Mouse (Mus musculus) right cerebral cortex, adult 2 months (tissue): ENCODE measurements around the gene Gm21761.
"Not testable (repeated sequence)": the region's sequence is repeated elsewhere in the genome, so short reads cannot be mapped to it uniquely, and the experiment has no call there.

Experiments used
- DNase-seq, 2 experiments: peaks; one replicate each; pipeline ENCODE4 v3.0.0; 2021 to 2022; ENCODE audit warnings: low spot score in 2 of 2

Gene Gm21761

GRCm38 (mm10) chr13:119929172-119929571 is at the start of gene Gm21761:
Gene Gm21761 (minus strand): TSS chr13:119929272.
- not testable (repeated sequence) for DNase-seq

- DNase-seq, result not testable (repeated sequence)
These were observed 40.1 kb upstream of the Gm21761 start for GRCm38 (mm10) chr13:119969163-119969562.

DNA sequence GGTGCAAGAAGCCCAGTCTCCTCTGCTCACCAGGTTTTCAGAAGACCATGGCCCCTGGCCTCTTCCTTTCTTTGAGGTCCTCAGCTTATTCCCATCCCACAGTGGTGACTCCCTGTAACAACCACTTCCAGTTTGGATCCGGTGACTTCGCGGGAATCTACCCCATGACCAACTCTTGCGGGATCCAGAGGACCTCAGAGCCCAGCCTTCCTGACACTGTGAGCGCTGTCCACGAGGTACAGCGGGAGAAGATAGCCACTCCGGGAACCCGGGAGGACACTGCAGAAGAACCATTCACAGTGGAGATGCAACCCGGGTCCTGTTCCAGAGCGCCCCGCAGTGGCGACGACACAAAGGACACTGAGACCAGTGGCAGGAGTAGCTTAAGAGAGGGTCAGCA is 39.1 kb upstream of the Gm21761 start:
- DNase-seq, result not testable (repeated sequence)

DNA sequence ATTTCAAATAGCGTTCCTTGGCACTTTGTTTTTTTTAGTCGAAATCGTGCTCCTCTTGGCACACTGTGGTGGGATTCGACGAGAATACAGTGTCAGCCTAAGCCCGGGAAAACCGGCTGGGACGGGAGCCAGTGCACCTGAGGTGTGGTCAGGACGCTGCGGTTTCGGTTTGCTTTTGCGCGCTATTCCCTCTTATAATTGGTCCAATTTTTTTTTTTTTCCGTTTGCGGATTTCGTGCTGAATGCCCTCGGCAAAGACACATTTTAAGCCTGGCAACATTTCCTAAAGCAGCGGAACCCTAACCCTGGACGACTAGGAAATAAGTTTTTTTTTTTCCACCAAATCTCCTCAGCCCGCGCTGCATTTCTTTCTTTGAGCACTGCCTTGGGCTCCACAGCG is 36.9 kb upstream of the Gm21761 start:
- not testable (repeated sequence) for DNase-seq

DNA sequence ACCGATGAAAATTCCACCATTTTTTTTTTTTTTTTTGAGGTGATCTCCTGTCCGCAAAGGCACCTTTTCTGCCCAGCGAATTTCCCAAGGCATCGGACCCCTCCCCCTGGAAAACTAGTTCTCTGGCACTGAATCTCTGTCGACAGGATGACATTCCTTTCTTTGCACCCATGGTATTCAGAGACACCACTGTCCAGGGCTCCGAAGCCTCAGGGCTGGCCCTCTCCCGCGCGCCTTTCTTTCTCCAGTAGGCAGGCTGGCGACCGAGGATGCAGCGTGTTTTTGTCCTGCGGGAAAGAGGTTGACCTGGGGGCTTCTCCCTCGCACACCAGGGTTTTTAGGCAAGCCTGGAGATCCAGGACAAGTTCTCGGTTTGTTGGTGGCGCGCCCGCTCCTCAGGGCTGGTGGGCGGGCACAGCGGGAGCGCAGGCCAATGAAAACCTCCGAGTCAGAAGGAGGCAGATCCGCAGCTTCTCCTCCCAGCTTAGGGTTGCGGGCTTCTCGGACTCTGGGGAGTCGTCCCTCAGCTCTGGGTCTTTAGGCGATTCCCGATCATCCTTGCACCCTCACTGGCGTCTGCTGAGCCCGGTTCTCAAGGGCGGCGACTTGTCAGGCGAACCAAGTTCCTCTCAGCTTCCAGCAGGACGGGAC is 36.4 kb upstream of the Gm21761 start:
- DNase-seq, result not testable (repeated sequence)

DNA sequence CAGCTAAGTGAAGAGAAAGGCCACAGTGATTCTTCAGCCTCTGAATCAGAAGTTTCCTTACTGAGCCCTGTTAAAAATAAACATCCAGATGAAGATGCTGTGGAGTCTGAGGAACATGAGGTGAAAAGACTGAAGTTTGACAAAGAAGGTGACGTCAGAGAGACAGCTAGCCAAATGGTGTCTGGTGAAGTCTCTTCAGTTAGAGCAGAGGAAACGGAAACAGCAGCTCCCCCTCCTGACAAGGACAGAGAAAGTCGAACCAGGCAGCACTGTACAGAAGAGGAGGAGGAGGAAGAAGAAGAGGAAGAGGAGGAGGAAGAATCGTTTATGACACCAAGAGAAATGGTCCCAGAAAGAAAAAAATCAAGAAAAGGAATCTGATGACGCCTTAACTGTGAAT is 33.8 kb upstream of the Gm21761 start:
- not testable (repeated sequence) for DNase-seq

GRCm38 (mm10) chr13:119955567-119955966 is 26.5 kb upstream of the Gm21761 start:
- DNase-seq, result not testable (repeated sequence)

DNA sequence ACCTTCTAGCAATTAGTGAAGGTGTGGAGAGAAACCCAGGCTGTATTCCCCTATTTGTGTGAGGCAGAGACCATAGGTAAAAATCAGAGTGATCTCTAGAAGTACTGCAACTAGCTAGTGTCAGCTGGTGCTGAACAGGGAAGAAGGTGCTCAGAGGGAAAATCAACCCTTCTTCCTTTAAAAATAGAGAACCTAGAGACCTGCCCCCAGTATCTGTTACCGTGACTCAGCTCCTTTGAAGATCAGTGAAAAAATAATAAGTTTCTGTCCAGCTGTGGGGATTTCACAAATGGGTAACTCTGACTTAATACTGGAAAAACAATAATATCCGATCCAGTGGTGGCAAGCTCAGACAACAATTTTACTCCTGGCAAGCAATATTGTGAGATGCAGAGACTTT is 26.0 kb upstream of the Gm21761 start:
- not testable (repeated sequence) for DNase-seq

GRCm38 (mm10) chr13:119950706-119951105 is 21.6 kb upstream of the Gm21761 start, which contains the start of gene B020031M17Rik:
Gene B020031M17Rik (minus strand): TSS chr13:119950806.
- not testable (repeated sequence) for DNase-seq

DNA sequence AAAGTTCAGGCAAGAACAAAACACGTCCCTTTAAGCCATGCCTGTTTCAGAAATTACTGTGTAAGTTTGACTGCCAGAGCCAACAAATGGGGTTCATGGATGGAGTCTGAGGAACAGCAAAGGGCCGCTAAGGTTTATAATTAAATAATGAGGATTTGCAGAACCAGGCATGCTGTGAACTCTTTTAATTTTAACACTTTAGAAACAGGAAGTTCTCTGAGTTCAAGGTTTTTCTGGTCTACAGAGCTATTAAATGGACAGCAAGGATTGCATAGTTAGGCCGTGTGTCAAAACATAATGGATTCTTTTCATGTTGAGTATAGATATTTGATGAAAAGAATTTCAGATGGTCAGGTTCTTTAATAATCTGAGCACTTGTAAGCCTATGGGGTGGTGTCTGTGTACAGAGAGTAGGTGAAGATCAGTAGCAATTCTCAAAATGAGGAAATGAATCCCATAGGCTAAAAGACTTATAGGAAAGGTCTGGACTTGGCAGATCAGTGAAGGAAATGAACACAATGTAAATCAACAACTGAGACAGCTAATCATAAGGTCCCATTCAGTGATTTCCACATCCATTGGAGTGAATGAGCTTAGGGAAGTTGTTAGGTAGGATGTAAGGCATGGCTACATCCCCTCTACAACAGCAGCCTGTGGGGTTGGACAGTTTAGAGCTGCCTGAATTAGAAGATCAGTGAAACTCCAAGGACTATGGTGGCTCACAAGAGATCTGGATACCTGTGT is 4.3 kb downstream of the Gm21761 start:
- DNase-seq, result not testable (repeated sequence)

DNA sequence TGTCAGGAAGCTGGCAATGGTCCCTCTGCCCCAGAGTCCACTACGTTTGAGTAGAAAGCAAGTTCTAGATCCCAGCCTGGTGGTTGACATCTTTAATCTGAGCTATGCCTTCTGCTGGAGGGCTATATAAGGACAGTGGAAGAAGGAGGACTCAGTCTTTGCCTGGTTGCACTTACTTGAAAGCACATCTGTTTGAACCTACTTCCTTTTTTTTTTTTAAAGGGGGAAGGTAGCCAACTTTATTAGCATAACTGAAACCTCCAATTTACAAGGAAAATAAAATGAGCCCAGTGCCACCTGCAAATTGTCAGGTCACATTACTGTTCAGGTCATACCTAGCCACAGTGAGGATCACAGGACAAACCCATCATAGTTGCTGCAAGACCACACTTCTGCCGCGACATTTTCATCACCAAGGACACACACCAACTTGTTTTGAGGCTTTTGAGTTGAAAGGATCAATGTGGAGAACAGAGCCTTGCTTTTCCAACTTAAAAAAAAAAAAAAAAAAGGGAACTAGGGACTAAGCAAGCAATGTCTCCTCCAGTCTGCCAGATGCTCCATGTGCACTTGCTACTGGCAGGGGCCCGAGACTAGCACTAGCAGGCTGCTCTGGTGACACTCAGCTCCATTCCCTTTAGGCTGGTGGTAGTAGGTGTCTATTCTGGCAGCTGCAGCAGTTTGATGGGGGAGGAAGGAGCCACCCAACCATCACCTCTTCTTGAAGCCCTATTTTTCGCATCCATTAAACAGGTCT is 11.9 kb downstream of the Gm21761 start:
- not testable (repeated sequence) for DNase-seq

GRCm38 (mm10) chr13:119916449-119916848 is 12.6 kb downstream of the Gm21761 start:
- not testable (repeated sequence) for DNase-seq

GRCm38 (mm10) chr13:119898549-119898948 is 30.5 kb downstream of the Gm21761 start:
- not testable (repeated sequence) for DNase-seq

DNA sequence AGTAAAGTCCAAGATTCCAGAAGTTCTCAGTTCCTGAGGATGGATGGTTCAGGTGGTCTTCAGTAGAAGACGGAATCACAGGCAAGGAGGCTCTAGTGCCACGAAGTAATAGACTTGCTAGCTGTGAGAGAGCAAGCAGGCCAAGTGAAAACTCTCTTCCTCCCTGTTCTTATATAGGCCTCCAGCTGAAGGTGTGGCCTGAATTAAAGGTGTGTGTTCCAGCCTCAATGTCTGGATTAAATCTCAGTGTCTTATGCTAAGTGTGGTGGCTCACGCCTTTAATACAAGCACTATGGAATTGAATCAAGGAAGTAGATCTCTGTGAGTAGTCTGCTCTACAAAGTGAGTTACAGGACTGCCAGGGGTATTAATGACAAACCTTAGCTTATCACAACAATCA is 34.4 kb downstream of the Gm21761 start, which contains the start of gene Tcstv1:
Gene Tcstv1, minus strand, starts transcription at position 101 of the 400 bp plus-strand sequence.
- not testable (repeated sequence) for DNase-seq

GRCm38 (mm10) chr13:119886896-119887295 is 42.2 kb downstream of the Gm21761 start:
- DNase-seq, result not testable (repeated sequence)

GRCm38 (mm10) chr13:119864395-119864999 is 64.6 kb downstream of the Gm21761 start:
- not testable (repeated sequence) for DNase-seq

- DNase-seq, result not testable (repeated sequence)
These were observed 66.7 kb downstream of the Gm21761 start for GRCm38 (mm10) chr13:119862399-119862798.
